Mouse (Mus musculus) thymus, postnatal 0 days (tissue): Measurements from ENCODE around the gene Kcnh3. TPM values are rescaled to one million over a fixed set of nuclear protein-coding genes. Genes with fewer than 3 reads are reported as not detected.

Experiments
- DNase-seq: peaks from one replicate; pipeline ENCODE4 v3.0.0-alpha.2; 2015; ENCODE audit warnings: low spot score
- polyA plus RNA-seq: library from polyadenylated mRNA; unstranded; fragments of >200 nt; fragmentation: Nextera tagmentation; extraction: Ambion mirVana; gene quantifications from 2 replicates; pipeline ENCODE4 v1.2.1, GENCODE M21; 2015

The Kcnh3 gene
- polyA plus RNA-seq, result 20.0 and 20.8 TPM in 2 replicates

GRCm38 (mm10) chr15:99224208-99224911 is at the start of gene Kcnh3:
Gene Kcnh3 (plus strand): TSS chr15:99224861.
- DNase-seq, result peak; percentile 84

- DNase-seq, result no peak
Observed at GRCm38 (mm10) chr15:99179639-99180038, 45.0 kb upstream of the Kcnh3 start.

- DNase-seq, result no peak
Observed at GRCm38 (mm10) chr15:99184217-99184914, 40.3 kb upstream of the Kcnh3 start.

GRCm38 (mm10) chr15:99194358-99194757 is 30.3 kb upstream of the Kcnh3 start:
- no peak for DNase-seq

GRCm38 (mm10) chr15:99195043-99195442 is 29.6 kb upstream of the Kcnh3 start:
- DNase-seq, result no peak

GRCm38 (mm10) chr15:99198761-99199160 is 25.9 kb upstream of the Kcnh3 start:
- DNase-seq, result peak; percentile 36

- no peak for DNase-seq
Observed at GRCm38 (mm10) chr15:99205959-99206358, 18.7 kb upstream of the Kcnh3 start.

GRCm38 (mm10) chr15:99213183-99213582 is 11.5 kb upstream of the Kcnh3 start:
- no peak for DNase-seq

GRCm38 (mm10) chr15:99214941-99215340 is 9.7 kb upstream of the Kcnh3 start:
- peak; percentile 63 for DNase-seq

GRCm38 (mm10) chr15:99215741-99216463 is 8.8 kb upstream of the Kcnh3 start:
- DNase-seq, result no peak

GRCm38 (mm10) chr15:99217630-99218029 is 7.0 kb upstream of the Kcnh3 start:
- DNase-seq, result no peak

- DNase-seq, result no peak
Observed at GRCm38 (mm10) chr15:99221315-99221952, 3.2 kb upstream of the Kcnh3 start.

- no peak for DNase-seq
Observed at GRCm38 (mm10) chr15:99222794-99223584, 1.7 kb upstream of the Kcnh3 start.

GRCm38 (mm10) chr15:99223585-99224207 is 965 bp upstream of the Kcnh3 start:
- DNase-seq, result peak; percentile 40

- no peak for DNase-seq
Observed at GRCm38 (mm10) chr15:99225081-99225810, 585 bp downstream of the Kcnh3 start.

GRCm38 (mm10) chr15:99226090-99226489 is 1.4 kb downstream of the Kcnh3 start:
- DNase-seq, result no peak

- no peak for DNase-seq
Observed at GRCm38 (mm10) chr15:99231998-99232397, 7.3 kb downstream of the Kcnh3 start.

- peak; percentile 88 for DNase-seq
Observed at GRCm38 (mm10) chr15:99233719-99234118, 9.1 kb downstream of the Kcnh3 start.

GRCm38 (mm10) chr15:99234326-99235010 is 9.8 kb downstream of the Kcnh3 start:
- peak; percentile 66 for DNase-seq
